Mouse (Mus musculus) left cerebral cortex, postnatal 25 days (tissue): ENCODE results near the gene Mapt. TPM values are rescaled to one million over a fixed set of nuclear protein-coding genes. Genes with fewer than 3 reads are reported as not detected.

Experiments used
- DNase-seq, 2 experiments: peaks; one replicate each; pipeline ENCODE4 v3.0.0; 2022; ENCODE audit warnings: low spot score in 2 of 2, mixed read lengths in 1 of 2
- intact Hi-C: fragments of 180-260 bp; cut with DNase I; formaldehyde crosslinking; loops from one replicate; pipeline ENCODE4 v1.15.1; 2025
- total RNA-seq, 2 experiments: library from RNA; stranded (reverse); gene quantifications; 2 replicates each; pipeline ENCODE4 v1.2.3; 2021

The Mapt gene
- total RNA-seq, 2 experiments from 2014 or later = 323 to 328 TPM

DNA sequence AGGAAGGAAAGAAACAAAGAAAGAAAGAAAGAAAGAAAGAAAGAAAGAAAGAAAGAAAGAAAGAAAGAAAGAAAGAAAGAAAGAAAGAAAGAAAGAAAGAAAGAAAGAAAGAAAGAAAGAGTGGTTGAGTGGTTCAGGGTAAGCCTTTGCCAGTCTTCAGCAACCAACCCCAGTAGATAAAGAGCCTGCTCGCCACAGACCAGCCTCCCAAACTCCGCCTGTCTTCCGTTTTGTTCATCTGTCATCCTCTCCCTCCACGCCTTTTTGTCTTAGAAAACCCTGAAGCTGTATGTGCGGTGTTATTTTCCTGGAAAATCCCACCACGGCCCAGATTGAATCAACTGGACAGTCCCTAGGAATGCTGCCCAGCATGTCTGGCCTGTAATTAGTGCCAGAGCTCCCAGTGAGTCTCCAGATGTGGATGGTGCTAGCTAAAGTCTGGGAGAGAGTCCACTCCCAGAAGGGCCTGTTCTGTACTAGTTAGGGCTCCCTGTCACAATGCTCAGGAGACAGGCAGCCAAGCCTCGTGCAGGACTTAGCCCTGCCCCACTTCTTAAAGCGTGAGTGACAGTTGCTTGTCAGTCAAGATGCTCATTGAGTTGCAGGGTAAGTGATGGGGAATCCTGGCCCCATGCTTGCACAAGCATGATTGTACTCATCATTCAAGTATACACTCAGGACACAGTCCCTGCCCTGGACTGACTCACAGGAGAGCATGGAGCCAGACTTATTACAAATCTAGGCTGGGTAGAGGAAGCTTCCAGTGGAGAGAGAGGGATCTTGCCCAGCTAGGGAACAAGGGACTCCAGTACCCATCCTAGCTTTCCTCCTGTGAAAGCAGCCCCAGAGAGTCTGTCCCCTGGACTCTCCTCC lies 72.1 kb downstream of the Mapt start:
- intact Hi-C loops = no loop called here
- DNase-seq = no peak

DNA sequence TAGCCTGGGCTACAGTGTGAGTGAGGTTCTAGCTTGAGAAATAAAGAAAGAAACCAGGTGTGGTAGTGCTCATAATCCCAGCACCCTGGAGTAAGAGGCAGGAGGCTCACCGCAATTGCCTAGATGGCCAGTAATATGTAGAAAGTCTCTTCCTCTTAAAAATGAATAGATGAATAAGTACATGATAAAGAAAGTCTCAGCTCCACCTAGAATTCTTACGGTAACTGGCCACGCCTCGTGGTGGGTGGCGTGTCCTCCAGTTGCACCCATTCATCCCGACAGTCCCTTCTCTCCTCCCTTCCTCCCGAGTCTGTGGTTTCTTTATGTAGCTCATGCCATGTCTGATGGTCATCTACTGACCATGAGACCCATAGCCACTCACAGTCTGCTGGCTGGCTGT lies 74.5 kb downstream of the Mapt start:
- DNase-seq = no peak
- intact Hi-C loops = no loop called here

DNA sequence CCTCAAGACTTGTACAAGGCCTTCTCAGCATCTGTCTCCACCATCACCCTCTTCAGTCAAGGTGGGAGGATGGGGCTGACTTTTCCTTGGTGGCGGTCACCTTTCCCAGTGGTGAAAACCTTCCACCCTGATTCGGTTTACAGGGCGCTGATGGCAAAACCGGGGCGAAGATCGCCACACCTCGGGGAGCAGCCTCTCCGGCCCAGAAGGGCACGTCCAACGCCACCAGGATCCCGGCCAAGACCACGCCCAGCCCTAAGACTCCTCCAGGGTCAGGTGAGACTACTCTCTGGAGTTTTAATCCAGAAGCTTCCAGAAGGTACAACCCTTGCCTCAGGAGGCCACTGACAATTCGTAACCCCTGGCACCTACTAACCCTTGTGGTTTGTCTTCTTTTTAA lies 75.3 kb downstream of the Mapt start:
- intact Hi-C loops = no loop called here
- no peak for DNase-seq

DNA sequence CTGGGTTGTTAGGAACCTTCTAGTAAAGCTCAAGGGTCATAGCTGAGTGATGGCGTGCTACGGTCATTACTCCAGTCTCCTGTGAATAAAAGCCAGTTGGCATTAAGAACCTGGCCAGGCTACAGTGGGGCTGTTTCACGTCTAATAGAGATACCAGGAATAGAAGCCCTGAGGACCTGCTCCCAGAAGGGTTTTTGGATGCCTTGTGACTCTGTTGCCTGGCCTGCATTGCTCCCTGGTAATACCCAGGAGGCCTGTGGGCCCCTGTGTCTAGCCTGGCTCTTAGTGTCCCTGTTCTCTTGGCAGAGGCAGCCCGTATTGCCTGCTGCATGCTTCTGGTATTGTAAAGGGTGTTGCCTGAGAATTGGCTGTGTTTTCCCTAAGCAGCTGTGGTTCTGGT lies 75.9 kb downstream of the Mapt start:
- intact Hi-C loops = no loop called here

DNA sequence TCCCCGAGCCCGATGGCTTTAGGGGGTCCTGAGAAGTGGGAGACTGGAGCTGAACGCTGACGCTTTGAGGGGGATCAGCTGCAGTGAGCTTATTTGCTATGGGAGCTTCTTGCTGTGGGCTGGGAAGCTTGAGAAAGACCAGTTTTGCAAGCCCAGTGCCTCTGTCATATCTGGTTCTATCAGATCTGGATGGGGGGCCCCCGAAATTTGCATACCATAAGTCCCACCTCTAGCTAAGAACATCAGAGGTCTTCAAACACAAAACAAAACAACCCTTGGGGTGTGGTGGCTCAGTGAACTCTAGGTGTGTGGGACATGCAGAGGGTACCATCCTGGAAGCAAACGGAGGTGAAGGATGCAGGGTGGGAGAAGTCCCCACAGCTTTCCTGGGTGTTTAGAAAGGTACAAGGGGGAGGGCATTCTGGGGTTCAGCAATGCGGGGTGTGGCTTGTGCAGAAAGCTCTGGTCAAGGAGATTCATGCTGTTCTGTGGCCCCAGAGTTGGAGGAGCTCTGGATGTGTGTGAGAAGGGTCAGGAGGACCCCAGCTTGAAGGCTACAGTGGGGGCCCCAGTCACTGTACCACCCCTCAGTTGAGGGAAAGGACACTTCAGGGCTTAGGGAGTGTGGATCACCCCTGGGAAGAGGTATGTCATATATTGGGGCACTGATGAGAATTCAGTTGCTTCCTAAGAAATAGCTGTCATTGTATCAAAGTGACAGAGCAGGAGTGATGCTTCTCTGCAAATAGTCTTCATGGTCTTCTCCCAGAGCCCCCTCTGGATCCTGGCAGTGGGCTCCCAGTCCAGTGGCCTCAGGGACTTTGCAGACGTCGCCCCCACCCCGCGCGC lies 78.4 kb downstream of the Mapt start:
- no peak for DNase-seq
- intact Hi-C loops = no loop called here

More for the DNA sequence above, 75.9 kb downstream of the Mapt start:
- no peak for DNase-seq

DNA sequence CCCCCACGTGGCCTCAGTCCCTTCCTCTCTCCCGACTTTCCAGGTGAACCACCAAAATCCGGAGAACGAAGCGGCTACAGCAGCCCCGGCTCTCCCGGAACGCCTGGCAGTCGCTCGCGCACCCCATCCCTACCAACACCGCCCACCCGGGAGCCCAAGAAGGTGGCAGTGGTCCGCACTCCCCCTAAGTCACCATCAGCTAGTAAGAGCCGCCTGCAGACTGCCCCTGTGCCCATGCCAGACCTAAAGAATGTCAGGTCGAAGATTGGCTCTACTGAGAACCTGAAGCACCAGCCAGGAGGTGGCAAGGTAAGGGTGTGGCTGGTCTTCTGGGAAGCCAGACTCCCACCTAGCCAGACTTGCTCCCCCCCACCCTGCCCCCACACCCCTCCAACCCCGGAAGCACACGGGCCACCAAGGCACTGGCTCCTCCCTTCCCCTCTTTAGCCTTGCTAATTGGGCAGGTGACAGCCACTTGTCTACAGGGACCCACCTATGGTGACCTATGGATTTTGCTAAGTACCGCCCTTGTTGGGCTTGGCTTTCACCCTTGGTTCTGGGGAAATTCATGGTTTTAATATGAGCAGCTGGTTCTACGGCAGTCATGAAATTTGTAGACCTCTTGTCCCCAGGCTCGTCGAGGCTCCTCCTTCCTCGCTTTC lies 79.2 kb downstream of the Mapt start:
- DNase-seq = no peak
- intact Hi-C loops = no loop called here

DNA sequence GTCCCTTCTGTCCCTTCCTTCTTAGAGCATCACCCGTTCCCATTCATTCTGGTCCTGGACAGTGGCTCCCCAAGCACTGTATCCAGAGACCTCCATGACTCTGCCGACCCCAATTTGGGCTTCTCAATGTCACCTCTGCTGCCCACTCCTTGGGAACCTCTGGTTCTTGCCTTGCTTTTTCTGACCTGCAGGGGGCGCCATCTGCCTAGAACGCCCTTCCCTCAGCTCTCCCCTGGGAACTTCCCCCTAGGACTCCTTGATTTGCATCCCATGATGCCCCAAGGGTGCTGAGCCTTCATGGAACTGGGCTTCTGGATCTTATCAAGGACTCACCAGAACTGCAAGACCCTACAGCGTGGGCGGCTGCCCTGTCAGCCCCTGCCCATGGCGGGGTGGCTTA lies 80.5 kb downstream of the Mapt start:
- intact Hi-C loops = no loop called here
- DNase-seq = no peak

DNA sequence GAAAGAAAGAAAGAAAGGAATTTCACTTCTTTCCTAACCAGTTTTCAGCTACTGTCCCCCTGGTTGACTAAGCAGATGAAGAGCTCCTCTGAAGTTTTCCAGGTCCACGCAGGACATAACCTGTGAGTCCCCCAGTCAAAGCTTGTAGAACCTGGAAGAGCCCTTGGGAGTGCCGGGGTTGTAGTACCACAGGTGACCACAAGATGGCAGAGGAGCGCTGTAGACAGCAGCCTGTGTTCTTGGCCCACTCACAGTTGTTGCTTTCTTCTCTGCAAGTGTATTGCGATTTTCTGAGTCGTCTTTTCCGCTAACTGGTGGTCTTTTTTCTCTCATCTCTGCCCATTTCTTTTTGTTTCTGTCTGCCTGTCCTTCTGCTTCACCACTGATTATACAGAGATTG lies 84.5 kb downstream of the Mapt start:
- peak; percentile 67 to 77 for DNase-seq
- intact Hi-C loops = loop anchor here (2.0 to 5.0 kb wide), 2 partner anchors 145 to 192 kb away; no protein-coding TSS in a partner anchor

DNA sequence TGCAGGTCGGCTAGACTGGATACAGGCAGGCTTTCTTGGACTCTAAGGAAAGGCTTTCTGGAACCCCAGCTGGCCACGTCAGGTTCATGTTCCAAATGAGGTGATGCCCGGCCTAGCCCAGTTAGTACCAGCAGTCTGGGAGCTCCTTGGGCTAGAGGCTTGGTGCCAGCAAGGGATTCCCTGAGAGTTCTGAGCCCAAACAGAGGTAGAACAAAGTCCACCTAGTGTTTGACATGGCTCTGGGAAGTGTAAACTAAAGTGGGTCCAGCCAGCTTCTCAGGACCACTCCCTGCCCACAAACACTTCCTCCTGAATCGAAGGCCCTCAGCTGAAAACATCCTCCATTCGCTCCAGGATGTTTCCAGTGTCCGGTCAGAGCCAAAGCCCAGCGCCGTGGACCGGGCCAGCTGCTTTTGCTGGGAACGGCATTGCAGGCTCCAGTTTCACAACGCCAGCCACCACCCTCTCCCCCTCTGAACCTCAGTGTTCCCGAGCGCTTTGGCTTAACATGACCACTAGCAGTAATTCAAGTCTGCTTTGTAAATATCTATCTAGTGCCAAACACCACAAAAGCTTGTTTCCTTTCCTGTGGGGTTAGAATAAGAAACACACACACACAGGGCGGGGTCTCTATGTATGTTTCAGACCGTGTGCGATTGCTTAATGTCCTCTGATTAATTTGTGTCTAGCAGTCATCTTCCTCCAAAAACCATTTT lies 85.7 kb downstream of the Mapt start:
- intact Hi-C loops = loop anchor here (5.0 kb wide), 1 partner anchor 190 kb away; no protein-coding TSS in a partner anchor
- no peak for DNase-seq

DNA sequence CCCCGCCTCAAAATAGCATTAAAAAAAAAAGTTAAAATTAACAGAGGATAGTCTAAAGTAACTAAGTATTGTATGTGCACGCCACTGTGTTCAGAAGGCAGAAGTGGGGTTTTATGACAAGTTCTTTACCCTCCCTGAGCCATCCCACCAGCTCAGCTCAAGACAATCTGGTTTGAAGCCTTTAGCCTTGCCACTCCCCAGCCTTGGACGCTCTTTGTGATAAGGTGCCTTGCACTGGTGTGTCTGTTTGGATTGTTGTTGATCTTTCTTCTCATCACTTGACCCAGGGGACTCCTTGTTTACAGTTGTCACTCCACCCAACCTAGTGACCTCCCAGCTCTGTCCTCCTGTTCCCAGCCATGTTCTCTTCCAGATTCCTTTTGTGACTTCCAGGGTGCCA lies 86.4 kb downstream of the Mapt start:
- intact Hi-C loops = loop anchor here (5.0 kb wide), 1 partner anchor 190 kb away; no protein-coding TSS in a partner anchor
- DNase-seq = no peak

DNA sequence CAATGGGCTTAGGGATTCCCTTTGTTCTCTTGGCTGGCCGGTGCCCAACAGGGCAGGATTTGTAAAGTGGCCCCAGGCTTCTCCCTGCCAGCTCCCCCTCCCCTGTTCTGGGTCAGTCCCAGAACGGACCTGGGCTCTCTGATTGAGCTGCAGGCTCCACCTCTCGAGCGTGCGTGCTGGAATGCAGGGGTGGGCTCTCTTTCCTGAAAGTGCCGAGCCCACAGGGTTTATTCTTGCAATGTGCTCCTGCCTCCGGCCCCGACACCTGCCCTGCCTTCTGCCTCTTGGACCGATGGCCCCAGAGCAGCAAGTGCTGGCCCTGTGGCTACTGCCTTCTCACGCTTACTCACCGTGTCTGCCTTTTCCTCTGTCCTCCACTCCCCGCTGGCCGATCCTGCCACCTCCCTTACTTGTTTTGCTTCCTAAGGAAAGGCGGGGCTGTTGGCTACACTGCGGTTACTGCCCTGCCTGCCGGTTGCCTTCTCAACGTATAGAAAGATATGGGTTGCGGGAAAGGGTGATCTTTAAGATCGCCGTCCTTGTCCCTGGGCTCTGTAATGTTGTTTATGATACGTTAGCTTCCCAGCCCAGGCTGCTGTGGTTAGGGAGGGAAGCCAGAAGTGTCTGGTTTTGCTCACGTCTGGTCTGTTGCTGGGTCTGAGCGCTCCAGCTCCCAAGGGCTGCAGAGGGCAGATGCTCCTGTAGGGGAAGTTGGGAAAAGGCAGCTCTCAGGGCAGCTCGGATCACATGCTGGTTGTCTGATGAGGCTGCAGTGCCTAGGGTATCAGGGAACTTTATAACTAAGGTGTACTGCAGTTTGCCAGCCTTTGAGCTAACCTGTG lies 88.0 kb downstream of the Mapt start:
- DNase-seq = peak in 1 of 2 experiments; percentile 26
- intact Hi-C loops = loop anchor here (5.0 kb wide), 1 partner anchor 188 kb away; no protein-coding TSS in a partner anchor

DNA sequence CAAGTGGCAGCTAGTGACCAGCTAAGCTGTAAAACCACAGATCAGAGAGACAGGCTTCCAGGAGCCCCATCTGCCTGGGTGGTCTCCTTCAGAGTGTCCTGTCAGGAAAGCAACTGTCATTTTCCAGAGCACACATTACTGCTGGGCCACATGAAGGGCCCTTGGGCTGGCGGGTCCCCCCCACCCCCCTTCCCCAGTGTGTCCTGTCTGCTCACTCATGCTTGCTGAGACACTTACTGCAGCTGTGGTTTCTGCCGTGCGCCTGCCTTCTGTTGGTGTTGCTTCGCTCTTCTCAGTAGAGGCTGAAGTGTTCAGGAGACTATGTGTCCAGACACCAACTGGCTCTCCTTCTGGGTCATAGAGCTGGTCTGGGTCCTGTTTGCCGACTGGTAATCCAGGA lies 89.3 kb downstream of the Mapt start:
- intact Hi-C loops = no loop called here
- no peak for DNase-seq

DNA sequence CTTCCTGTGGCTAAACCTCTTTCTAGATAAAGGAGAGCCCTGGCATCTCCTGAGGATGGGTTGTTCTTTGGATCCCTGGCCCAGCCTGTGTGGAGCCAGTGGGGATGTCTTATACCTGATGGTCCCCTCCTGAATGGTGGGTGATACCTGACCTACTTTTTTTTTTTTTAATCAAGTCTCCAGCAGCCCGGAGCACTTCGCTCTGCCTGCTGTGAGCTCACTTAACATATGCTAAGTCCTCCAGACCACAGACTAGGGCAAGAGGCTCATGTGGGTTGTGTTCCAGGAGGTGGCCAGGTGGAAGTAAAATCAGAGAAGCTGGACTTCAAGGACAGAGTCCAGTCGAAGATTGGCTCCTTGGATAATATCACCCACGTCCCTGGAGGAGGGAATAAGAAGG lies 91.0 kb downstream of the Mapt start:
- no peak for DNase-seq
- intact Hi-C loops = no loop called here

DNA sequence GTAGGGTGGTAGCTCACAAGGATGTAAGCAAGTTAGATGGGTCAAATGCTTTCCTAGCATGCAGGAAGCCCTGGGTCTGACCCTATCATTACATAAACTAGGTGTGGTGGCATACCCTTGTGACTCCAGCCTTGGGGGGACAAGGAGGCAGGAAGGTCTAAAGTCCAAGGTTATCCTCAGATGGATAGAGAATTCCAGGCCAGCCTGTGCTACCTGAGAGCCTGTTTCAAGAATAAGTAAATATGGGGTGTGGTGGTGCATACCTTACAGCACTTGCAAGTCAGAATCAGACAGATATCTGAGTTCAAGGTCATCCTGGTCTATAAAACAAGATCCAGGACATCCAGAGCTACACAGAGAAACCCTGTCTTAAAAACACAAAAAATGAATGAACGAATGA lies 96.3 kb downstream of the Mapt start:
- no peak for DNase-seq
- intact Hi-C loops = no loop called here

DNA sequence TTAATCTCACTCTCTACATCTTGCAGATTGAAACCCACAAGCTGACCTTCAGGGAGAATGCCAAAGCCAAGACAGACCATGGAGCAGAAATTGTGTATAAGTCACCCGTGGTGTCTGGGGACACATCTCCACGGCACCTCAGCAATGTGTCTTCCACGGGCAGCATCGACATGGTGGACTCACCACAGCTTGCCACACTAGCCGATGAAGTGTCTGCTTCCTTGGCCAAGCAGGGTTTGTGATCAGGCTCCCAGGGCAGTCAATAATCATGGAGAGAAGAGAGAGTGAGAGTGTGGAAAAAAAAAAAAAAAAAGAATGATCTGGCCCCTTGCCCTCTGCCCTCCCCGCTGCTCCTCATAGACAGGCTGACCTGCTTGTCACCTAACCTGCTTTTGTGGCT lies 96.8 kb downstream of the Mapt start:
- intact Hi-C loops = no loop called here
- DNase-seq = no peak

DNA sequence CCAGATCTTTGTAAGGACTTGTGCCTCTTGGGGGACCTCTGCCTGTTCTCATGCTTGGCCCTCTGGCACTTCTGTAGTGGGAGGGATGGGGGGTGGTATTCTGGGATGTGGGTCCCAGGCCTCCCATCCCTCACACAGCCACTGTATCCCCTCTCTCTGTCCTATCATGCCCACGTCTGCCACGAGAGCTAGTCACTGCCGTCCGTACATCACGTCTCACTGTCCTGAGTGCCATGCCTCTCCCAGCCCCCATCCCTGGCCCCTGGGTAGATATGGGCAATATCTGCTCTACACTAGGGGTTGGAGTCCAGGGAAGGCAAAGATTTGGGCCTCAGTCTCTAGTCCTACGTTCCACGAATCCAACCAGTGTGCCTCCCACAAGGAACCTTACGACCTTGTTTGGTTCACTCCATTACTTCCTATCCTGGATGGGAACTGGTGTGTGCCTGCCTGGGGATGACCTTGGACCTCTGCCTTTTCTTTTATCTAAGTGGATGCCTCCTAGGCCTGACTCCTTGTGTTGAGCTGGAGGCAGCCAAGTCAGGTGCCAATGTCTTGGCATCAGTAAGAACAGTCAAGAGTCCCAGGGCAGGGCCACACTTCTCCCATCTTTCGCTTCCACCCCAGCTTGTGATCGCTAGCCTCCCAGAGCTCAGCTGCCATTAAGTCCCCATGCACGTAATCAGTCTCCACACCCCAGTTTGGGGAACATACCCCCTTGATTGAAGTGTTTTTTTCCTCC lies 98.2 kb downstream of the Mapt start:
- DNase-seq = no peak
- intact Hi-C loops = no loop called here

DNA sequence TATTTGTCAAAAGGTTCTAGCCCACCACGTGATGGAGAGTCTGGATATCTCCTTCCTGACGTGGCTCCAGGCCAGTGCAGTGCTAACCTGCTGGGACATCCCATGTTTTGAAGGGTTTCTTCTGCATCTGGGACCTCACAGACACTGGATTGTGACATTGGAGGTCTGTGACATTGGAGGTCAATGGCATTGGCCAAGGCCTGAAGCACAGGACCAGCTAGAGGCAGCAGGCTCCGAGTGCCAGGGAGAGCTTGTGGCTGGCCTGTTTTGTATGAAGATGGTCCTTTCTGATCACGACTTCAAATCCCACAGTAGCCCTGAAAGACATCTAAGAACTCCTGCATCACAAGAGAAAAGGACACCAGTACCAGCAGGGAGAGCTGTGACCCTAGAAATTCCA lies 99.0 kb downstream of the Mapt start:
- intact Hi-C loops = no loop called here
- DNase-seq = no peak

DNA sequence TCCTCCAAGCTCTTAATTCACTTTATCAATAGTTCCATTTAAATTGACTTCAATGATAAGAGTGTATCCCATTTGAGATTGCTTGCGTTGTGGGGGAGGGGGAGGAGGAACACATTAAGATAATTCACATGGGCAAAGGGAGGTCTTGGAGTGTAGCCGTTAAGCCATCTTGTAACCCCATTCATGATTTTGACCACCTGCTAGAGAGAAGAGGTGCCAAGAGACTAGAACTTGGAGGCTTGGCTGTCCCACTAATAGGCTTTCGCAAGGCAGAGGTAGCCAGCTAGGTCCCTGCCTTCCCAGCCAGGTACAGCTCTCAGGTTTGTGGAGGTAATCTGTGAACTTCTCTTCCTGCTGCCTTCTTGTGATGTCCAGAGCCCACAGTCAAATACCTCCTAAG lies 100.0 kb downstream of the Mapt start:
- intact Hi-C loops = no loop called here
- no peak for DNase-seq
